Mouse (Mus musculus) liver, adult 2 months (tissue): ENCODE results near the gene Hist1h1c.

Source experiments
- CTCF ChIP-seq: fragments of 200-500 bp; IDR thresholded peaks from 2 replicates; pipeline ENCODE4 v1.5.1; 2011; ENCODE audit warnings: low read depth, low read length, control low read depth
- POLR2A ChIP-seq: fragments of 200-500 bp; IDR thresholded peaks from 2 replicates; pipeline ENCODE4 v1.6.1; 2011; ENCODE audit warnings: low read length, control low read depth; ENCODE audit not compliant: insufficient read depth; ENCODE audit errors: extremely low read depth

DNA sequence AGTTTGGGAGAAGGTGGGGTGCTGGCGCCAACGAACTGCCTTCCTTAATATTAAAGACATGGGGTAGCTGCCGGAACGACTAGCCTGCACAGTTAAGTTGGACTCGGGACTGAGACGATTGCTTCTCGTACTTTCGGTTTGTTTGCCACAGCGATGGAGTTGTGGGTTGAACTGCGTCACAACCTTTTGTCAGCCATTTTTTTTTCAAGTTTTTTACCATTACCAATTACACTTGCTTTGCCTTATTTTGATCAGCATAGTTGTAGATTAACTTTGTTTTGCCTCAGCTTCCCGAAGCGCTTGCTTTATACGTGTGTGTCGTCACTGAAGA is 1.3 kb downstream of the Hist1h1c start:
- TF ChIP-seq CTCF (no peak), POLR2A (no peak; the same call in 1 of the 2 replicates)
